Mouse (Mus musculus) c-Kit-positive CD71-negative TER-119-negative erythroid progenitor cells, embryonic 14.5 days (primary cell): Measurements from ENCODE around the gene Cenpe.
"Not testable (repeated sequence)": the region's sequence is repeated elsewhere in the genome, so short reads cannot be mapped to it uniquely, and the experiment has no call there.

Experiments
- DNase-seq: peaks from one replicate; pipeline ENCODE4 v3.0.0-alpha.2; 2013; ENCODE audit warnings: low read depth

Gene Cenpe

DNA sequence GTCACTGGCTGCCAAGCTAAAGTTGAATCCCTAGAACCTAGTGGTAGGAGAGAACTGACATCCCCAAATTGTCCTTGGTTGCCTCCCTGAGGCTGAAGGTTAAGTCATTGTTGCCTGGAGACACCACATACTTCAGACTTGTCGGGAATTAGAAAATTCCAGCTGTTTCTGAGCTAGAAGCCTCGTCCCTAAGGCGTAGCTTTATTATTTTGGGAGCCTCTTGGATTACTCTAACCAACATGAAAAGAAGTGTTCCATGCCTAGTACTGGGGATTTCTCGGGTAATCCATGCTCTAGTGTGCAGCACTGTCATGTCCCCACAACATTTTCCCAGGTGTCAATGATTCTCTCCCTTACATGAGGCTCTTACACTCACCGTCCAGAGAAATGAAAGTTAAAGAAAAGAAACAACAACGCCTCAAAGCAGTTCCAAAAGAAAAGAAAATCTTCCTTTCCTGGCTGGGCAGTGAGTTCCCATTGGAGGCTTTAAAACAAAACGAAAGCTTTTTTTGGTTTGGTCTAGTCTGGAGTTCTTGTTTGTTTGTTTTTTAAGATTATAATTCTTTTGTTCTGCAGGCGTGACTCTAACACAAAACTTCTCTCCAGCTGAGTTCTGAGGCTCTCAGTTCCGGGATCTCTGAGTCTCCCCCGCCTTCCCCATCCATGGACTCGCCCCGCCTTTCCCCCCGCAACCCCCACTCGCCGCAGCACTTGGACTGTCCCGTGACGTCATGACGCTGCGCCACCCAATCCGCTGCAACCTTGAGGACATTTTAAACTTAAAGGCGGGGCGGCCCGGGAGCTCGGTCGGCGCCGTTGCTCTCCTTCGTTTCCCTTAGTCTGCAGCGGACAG lies at the start of gene Cenpe:
TSS of gene Cenpe (plus strand) at position 733 of the 853 bp plus-strand sequence.
- DNase-seq, result peak; percentile 87

DNA sequence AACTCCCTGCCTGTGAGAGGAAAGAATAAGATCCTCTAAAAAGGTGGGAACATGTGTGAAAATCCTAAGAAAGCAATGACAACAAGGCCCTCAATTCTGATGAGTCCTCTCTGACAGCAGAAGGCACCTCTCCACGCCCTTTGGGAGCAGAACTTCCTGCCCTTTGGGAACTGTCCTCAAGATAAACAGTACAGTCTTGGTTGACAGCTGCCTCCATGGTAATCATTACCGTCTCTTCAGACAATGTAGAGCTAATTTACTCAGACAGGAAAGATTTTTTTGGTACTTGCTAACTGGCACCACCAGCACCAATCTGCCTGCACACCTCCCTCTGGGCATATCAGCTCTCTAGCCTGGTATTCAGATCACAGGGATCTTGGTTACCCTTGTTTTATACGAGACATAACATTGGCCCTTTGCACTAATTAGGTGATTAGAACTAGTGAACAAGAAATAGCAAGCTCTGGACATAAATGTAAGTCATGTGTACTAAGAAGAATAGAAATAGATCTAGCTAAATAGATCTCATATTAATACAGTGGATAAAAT lies 40.4 kb upstream of the Cenpe start:
- no peak for DNase-seq

DNA sequence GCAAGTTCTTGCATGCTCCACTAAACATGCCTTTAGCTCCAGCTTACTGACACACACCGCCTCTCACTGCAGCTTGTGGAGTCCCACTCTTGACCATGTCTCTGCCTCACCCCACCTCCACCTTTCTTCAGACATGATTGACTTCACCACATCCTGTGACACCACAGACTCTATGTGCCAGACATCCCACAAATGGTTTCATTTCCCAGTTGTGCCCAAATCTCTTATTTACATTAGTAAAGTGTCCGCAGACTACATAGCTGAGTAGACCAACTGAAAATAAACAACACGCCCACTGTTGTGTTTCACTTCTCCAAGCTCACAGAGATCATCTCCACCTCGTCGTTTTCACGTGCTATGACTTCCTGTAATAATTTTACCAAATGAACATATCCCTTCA lies 20.5 kb upstream of the Cenpe start:
- DNase-seq, result no peak

DNA sequence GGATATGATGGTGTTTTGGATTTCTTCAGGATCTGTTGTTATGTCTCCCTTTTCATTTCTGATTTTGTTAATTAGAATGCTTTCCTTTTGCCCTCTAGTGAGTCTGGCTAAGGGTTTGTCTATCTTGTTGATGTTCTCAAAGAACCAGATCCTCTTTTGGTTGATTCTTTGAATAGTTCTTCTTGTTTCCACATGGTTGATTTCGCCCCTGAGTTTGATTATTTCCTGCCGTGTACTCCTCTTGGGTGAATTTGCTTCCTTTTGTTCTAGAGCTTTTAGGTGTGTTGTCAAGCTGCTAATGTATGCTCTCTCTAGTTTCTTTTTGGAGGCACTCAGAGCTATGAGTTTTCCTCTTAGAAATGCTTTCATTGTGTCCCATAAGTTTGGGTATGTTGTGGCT lies 14.3 kb upstream of the Cenpe start:
- not testable (repeated sequence) for DNase-seq

DNA sequence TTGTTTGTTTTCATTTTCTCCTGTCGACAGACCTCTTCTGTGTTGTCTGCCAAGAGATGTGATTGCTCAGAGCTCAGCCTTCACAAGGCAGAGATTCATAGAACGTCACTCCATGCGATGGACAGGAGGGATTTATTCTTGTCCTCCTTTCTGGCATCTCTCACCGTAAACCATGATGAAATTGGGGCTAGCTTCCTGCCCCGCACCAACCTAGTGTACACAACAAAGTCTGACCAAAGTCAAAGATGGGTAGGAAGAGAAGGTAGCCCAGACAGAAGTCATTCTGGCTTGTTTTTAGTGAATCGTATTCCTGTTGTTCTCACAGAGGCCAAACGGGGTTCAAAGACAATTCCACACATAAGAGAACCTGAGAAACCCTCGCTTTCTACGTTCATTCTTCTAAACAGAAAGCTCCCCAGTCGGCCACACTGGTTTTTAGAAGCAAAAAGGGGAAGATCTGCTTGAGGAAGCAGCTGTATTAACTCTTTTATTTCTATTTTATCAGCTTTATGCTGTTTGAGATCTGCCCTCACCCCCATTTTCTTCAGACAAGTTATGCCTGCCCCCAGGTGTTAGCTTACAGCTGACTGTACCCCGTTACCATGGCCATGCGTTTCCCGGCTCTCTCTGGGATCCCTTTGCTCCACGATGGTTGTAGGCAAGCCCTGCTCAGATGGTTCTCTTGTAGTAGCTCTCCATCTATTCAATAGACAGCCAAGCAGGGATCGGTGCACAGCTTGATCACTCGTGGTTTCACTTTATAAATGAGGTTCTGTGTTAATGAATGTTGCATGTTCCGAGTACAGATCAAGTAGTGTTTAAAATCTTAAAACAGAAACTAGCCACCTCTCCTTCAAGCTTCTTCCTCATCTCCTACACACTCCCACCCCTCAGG lies 11.7 kb upstream of the Cenpe start:
- no peak for DNase-seq

DNA sequence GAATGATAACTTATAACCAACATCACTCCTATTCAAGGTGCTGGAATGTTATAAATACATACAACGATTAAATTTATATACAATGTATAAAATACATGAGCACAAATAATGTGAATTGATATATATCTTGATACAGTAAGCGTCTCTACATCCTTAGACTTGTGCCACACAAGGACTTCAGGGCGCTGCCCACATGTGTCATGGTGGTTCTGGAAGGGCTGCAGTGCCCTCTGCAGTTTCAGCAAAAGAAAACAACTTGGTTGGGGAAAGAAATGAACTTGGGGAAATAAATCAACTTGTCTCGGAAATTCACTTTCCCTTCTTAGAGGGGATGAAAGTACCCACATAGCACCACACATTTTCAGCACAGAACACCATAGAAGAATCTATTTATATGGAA lies 5.7 kb upstream of the Cenpe start:
- DNase-seq, result no peak

DNA sequence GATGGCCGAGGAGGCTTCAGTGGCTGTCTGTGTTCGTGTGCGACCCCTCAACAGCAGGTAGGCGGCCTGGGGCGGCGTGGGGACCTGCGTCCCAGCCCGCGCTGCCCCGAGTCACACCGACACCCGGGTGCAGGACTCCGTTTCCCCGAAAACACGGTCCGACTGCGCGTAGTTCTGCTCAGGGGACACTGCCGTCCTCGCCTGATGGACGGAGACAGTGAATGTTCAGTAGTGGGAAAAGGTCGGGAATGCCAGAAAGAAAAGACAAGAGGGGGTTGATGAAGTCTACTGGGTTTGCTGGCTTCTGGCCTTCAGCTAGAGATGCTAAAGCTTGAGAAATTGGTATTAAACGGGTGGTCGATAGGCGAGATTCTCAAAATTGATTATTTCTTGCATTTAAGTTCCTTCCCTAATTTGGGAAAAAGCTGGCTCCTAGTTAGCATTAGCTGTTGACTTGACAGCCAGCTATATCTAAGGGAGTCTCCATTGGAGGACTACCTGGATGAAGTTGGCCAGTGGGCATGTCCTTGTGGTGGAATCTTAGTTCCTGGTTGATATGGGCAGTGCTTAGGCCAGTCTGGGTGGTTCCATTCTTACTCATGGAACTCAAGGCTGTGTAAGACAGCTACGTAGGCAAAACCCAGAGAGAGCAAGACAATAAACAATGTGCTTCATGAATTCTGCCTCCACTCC lies 467 bp downstream of the Cenpe start:
- no peak for DNase-seq

DNA sequence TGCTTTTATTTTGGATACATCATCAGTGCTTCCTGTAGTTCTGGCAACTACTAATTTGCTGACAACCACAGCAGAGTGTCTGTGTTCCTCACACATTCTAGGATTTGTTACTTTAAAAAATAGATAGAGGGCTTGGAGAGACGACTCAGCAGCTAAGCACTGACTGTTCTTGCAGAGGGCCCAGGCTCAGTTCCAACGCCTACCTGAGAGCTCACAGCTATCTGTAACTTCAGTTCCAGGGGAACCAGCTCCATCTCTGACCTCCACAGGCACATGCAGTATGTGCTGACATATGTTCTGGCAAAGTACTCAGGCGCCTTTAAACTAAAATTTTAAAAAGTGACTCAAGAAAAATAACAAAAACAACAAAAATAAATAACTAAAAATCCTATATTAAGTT lies 19.7 kb downstream of the Cenpe start:
- no peak for DNase-seq

DNA sequence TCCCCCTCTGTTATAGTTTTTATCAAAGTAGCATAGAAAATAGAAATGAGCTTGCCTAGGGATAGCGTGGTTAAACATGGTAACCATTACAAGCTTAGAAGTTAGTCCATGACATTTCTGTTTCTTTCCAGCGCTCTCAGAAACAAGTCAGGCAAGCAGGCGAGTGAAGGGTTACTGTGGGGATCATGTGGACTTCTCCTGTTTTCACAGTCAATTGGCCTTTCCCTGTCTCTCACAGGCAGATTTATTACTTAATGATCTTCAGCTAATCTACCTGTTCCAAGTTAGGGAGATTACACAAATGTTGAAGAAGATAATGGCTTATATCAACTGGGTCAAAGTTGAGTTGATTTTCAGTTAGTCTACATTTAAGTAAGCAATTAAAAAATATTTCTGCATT lies 20.1 kb downstream of the Cenpe start:
- DNase-seq, result no peak

DNA sequence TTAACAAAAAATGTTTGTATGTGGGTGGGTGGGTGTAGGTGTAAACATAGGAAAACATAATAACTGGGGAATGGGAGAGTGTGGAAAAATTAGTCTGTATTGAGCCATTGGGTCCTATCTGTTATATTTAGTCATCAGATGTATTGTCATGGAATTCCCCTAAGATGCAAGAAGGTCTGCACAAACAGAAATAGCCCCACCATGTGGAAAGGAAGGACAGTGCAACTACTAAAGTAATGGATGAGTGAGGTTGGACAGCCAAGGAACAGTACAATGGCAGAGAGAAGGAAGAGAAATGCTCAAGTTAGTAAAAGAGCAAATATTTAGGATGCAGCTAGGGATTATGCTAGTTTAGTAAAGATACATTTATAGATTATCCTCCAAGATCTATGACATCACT lies 33.4 kb downstream of the Cenpe start:
- DNase-seq, result peak; percentile 22

DNA sequence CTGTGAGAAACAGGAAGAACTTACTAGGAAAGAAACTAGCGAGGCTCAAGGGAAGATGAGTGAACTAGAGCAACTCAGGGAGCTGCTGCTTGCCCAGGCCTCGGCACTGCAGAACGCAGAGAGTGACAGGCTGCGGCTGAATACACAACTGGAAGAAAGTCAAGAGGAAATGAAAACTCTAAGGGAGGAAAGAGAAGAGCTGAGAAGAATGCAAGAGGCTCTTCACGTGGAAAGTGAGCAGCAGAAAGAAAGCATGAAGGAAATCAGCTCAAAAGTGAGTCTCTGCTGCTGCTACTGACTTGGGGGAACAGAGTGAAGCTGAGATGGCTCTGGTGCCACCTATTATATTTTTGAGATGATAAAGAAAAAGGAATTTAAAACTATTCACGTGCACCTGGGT lies 34.5 kb downstream of the Cenpe start:
- DNase-seq, result no peak

DNA sequence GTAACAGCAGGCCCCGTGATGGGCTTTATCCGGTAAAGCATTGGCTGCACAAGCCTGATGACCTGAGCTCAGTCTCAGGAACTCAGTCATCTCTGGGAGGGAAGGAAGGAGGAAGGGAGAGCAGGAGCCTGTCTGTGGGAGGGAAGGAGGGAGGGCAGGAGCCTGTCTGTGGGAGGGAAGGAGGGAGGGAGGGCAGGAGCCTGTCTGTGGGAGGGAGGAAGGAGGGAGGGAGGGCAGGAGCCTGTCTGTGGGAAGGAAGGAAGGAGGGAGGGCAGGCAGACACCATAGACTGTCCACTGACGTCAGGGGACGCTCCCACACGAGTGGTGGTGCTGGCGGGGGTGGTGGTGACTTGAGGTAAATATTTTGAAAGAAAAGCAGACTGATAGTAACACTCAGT lies 36.8 kb downstream of the Cenpe start:
- no peak for DNase-seq

DNA sequence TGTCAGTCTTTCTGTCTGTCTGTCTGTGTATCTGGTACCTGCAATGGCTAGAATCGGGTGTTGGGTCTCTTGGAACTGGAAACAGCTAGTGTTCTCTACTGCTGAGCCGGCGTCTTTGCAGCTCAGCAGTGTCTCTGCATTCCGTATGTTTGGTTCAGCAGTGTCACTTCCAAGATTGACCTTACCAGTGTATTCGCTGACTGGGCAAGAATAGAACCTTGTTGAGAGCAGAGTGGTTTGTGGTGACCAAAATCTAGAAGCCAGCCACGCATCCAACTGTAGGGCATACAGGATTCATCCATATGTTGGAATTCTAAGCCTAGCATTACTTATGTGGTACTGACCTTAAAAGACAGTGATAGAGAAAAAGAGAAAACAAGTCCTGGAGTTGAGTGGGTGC lies 39.5 kb downstream of the Cenpe start:
- no peak for DNase-seq

DNA sequence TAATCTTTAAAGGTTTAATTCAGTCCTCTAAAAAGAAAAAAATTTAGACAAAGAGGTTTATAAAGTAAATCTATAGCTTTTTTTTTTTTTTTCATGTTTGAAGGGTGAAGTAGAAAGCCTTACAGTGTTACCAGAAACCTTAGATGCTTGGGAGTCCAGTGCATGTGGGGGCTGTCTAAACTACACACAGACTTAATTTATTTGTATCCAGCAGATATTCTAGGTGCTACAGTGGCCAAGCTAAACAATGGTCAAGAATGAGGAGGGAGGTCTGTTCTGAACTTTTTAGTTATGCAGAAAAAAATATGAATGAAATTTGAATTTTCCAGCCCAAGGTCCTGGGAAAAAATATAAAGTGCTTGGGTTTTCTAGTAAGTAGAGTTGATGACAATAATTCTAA lies 42.4 kb downstream of the Cenpe start:
- DNase-seq, result no peak

DNA sequence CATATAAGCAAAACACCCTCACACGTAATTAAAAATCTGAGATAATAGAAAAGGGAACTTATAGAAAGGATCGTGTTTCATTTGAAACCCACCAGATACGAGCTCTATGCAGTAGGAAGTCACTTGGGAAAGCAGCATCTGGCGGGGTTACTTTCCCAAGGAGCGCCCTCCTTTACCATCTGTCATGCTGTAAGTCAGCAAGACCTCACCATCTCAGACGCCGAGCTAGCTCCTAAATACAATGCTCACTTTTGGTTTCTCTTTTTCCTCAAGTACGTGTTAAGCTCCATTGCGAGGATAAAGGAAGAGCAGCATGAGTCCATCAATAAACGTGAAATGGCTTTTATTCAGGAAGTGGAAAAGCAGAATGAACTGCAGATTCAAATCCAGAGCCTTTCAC lies 46.6 kb downstream of the Cenpe start:
- no peak for DNase-seq

DNA sequence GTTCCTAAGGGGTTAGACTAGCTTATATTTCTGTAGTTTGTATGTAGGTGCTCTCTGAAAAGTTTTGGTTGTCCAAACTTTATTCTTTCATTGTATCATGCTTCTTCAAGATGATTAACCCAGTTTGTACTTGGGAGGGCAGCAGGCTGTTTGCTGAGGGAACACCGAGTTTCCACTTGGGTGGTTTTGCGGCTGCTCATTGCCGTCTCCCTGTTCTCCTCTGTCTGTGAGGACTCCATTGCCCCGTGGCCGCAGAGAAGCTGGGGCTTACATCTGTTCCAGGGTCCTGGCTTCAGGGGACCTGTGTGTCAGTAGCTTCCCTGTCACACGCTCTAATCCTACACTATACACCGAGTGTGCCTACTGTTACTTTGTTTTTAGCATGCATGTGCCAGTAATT lies 47.9 kb downstream of the Cenpe start:
- DNase-seq, result no peak

DNA sequence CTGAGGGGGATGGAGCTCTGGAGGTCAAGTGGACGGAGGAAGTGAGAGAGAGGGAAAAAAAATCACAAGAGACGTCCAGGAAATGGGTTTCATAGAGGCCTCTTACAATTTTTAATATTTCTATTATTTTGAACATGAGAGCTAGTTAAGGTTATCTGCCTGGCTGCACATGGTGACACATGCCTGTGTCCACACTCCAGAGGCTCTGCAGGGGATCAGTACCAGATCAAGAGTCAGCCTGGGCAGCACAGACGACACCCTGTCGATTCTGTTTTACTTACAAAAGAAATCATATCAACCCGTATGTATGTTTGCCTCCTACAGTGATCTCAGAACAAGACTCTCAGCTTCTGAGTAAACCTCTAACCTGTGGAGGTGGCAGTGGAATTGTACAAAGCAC lies 56.3 kb downstream of the Cenpe start:
- DNase-seq, result no peak

DNA sequence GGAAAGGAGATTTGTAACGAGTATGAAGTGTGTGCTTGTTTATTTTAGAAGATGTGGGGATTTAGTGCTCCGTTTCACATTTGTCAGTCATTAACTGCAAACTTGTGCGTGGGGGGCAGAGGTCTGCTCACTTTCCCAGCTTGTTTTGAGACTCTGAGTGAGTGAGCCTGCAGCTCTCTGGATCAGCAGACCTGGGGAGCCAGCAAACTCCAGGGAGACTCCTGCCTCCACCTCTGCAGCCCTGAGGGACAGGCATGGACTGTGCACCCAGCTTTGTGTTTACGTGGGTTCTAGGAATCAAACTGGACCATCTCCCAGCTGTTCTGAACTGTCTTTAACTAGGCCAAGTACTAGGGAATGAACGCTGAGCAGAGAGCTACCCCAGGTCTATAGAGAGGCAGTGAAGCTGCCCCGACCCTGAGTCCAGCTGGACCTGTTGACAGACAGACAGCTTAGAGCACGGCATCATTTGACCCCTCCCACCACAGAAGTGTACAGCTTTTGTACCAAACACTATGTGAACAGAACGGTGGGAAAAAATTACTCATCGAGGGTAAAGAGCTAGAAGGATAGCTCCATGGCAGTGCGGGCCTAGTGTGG lies 57.2 kb downstream of the Cenpe start:
- no peak for DNase-seq

DNA sequence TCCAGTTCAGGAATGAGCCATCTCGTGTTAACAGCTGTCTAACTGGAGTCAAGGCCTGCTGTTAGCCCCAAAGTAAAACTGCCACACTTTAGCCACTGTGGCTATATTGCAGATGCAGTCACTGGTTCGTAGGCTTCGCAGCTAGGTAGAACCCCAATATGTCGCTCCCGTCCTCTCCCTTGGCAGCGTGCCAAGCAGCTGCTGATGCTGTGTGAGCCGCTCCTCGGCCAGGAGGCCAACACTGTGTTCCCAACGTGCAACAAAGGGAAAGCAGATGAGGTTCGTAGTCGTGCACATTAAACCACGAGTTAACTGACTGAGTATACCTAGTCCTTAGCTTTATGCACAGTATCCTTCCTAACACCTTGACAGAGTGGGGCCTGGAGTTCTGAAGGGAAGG lies 60.3 kb downstream of the Cenpe start:
- no peak for DNase-seq

DNA sequence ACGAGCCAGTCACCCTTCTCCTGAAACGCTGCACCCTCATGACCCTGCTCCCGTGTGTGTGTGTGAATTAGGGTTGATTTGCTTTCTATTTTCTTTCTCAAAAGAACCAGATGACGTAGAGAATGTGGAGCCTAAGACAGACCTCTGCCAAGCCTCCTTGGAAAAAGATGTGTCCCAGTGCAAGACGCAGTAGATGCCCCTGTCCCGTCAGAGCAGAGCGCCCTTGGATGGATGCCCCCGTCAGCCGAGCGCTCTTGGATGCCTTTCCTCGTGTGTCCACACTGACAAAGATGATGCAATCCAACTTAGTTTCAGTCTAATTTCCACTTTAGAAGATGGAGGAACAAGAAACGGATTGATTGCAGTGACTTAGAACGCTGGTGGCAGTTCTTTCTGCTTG lies 60.7 kb downstream of the Cenpe start:
- no peak for DNase-seq

DNA sequence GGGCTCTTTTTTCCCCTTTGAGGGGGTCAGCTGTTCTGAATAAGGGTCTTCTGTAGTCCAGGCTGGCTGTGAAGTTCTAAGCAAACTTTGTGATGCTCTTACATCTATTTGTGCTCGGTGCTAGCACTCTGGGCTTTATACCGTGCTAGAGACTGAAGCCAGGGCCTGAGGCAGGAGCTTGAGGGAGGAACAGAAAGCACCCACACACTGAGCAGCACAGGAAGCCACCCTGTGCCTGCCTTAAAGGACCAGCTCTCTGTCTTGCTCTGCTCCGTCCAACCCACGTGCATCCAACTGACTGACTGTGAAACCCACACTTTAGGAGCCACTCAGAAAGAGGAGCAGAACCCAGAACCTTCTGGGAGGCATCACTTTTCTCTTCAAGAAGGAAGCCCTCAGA lies 67.8 kb downstream of the Cenpe start:
- no peak for DNase-seq
